Mouse (Mus musculus) erythroblast, embryonic 14.5 days (primary cell): ENCODE results near the gene Twf2.

Experiments used
- GATA1 ChIP-seq: IDR thresholded peaks from 2 replicates; pipeline ENCODE4 v1.6.1; 2012; ENCODE audit warnings: low read length, inconsistent platforms, mixed read lengths
- TAL1 ChIP-seq: IDR thresholded peaks from 3 replicates; pipeline ENCODE4 v1.6.1; 2012; ENCODE audit warnings: low read length, inconsistent platforms, mixed read lengths

- TF ChIP-seq GATA1 = no peak
- no peak for TF ChIP-seq TAL1
Measured at GRCm38 (mm10) chr9:106159784-106160301, 43.1 kb upstream of the Twf2 start.
